Mouse (Mus musculus) neutrophil, adult 5-6 weeks (primary cell): ENCODE results near the gene Nabp2. TPM values are rescaled to one million over a fixed set of nuclear protein-coding genes. Genes with fewer than 3 reads are reported as not detected.
A peak's percentile ranks its signal among the peaks of the same experiment; 100 is the strongest.

ENCODE experiments used
- ATAC-seq: fragments of 151-379, 151-347 bp; 2 replicates; pipeline ENCODE4 v1.8.0; 2017; ENCODE audit warnings: mild to moderate bottlenecking, moderate TSS enrichment; ENCODE audit not compliant: insufficient number of reproducible peaks, poor library complexity, low FRiP score, severe bottlenecking; ENCODE audit errors: extremely low read depth
- total RNA-seq: library from RNA; stranded (forward); fragments of 200-1000 nt; gene quantifications from 2 replicates; pipeline ENCODE4 v1.2.3, GENCODE M21; 2017

Gene Nabp2
- total RNA-seq = 43.4 and 46.3 TPM in 2 replicates

GRCm38 (mm10) chr10:128411211-128412054 lies at the start of gene Nabp2, which contains the start of gene Rnf41:
TSS of gene Nabp2 (minus strand) at chr10:128411492.
TSS of gene Rnf41 (plus strand) at chr10:128411657.
- peak; percentile 86 for ATAC-seq

GRCm38 (mm10) chr10:128460270-128460630 lies 49.0 kb upstream of the Nabp2 start:
- ATAC-seq = no peak

- 0 out of 2 replicates have a peak, but pooled peaks have one; percentile 23 for ATAC-seq
Observed at GRCm38 (mm10) chr10:128459409-128460269, 48.3 kb upstream of the Nabp2 start.

GRCm38 (mm10) chr10:128458719-128459408 lies 47.6 kb upstream of the Nabp2 start, which contains the start of gene Smarcc2:
TSS of gene Smarcc2 (plus strand) at chr10:128459248.
- ATAC-seq = peak; percentile 47

GRCm38 (mm10) chr10:128458348-128458718 lies 47.0 kb upstream of the Nabp2 start:
- peak; percentile 13; the same call in 1 of the 2 replicates for ATAC-seq

GRCm38 (mm10) chr10:128457676-128458075 lies 46.4 kb upstream of the Nabp2 start:
- no peak for ATAC-seq

GRCm38 (mm10) chr10:128455280-128455679 lies 44.0 kb upstream of the Nabp2 start:
- ATAC-seq = peak; percentile 62

GRCm38 (mm10) chr10:128454471-128454870 lies 43.2 kb upstream of the Nabp2 start:
- no peak for ATAC-seq

GRCm38 (mm10) chr10:128451014-128451413 lies 39.7 kb upstream of the Nabp2 start:
- ATAC-seq = no peak

- no peak for ATAC-seq
Observed at GRCm38 (mm10) chr10:128445407-128445806, 34.1 kb upstream of the Nabp2 start.

GRCm38 (mm10) chr10:128444354-128444753 lies 33.1 kb upstream of the Nabp2 start:
- ATAC-seq = no peak

- no peak for ATAC-seq
Observed at GRCm38 (mm10) chr10:128442718-128443117, 31.4 kb upstream of the Nabp2 start.

- no peak for ATAC-seq
Observed at GRCm38 (mm10) chr10:128441324-128442119, 30.2 kb upstream of the Nabp2 start.

GRCm38 (mm10) chr10:128440407-128440806 lies 29.1 kb upstream of the Nabp2 start:
- no peak for ATAC-seq

- ATAC-seq = peak; percentile 68
Observed at GRCm38 (mm10) chr10:128438675-128439279, 27.5 kb upstream of the Nabp2 start.

- no peak for ATAC-seq
Observed at GRCm38 (mm10) chr10:128436376-128436775, 25.1 kb upstream of the Nabp2 start.

GRCm38 (mm10) chr10:128435873-128436272 lies 24.6 kb upstream of the Nabp2 start:
- ATAC-seq = no peak
